Mouse (Mus musculus) telencephalon, adult 2 months (tissue): ENCODE measurements around the gene Scube1.
A peak's percentile ranks its signal among the peaks of the same experiment; 100 is the strongest.

ENCODE experiments used
- DNase-seq: peaks from one replicate; pipeline ENCODE4 v3.0.0-alpha.2; 2011; ENCODE audit warnings: low read depth, low spot score

The Scube1 gene

GRCm38 (mm10) chr15:83724886-83725269 is at the start of gene Scube1:
TSS of gene Scube1 (minus strand) at chr15:83725021.
- peak; percentile 32 for DNase-seq

GRCm38 (mm10) chr15:83772953-83773352 is 48.1 kb upstream of the Scube1 start:
- DNase-seq = no peak

- DNase-seq = no peak
These were observed 47.6 kb upstream of the Scube1 start for GRCm38 (mm10) chr15:83772460-83772859.

GRCm38 (mm10) chr15:83771346-83772053 is 46.7 kb upstream of the Scube1 start:
- no peak for DNase-seq

GRCm38 (mm10) chr15:83765388-83766029 is 40.7 kb upstream of the Scube1 start:
- no peak for DNase-seq

GRCm38 (mm10) chr15:83761512-83761911 is 36.7 kb upstream of the Scube1 start:
- DNase-seq = no peak

- no peak for DNase-seq
These were observed 35.9 kb upstream of the Scube1 start for GRCm38 (mm10) chr15:83760683-83761082.

- no peak for DNase-seq
These were observed 34.1 kb upstream of the Scube1 start for GRCm38 (mm10) chr15:83758958-83759357.

- no peak for DNase-seq
These were observed 31.9 kb upstream of the Scube1 start for GRCm38 (mm10) chr15:83756742-83757141.

- DNase-seq = no peak
These were observed 24.6 kb upstream of the Scube1 start for GRCm38 (mm10) chr15:83749436-83749835.

- DNase-seq = no peak
These were observed 24.2 kb upstream of the Scube1 start for GRCm38 (mm10) chr15:83748986-83749385.

- peak; percentile 93 for DNase-seq
These were observed 21.5 kb upstream of the Scube1 start for GRCm38 (mm10) chr15:83746311-83746710.

GRCm38 (mm10) chr15:83742018-83742417 is 17.2 kb upstream of the Scube1 start:
- DNase-seq = no peak

- DNase-seq = peak; percentile 54
These were observed 16.0 kb upstream of the Scube1 start for GRCm38 (mm10) chr15:83740676-83741422.

GRCm38 (mm10) chr15:83727626-83728025 is 2.8 kb upstream of the Scube1 start:
- DNase-seq = no peak

GRCm38 (mm10) chr15:83726741-83727140 is 1.9 kb upstream of the Scube1 start:
- no peak for DNase-seq

GRCm38 (mm10) chr15:83725556-83726200 is 857 bp upstream of the Scube1 start:
- no peak for DNase-seq

- no peak for DNase-seq
These were observed 498 bp downstream of the Scube1 start for GRCm38 (mm10) chr15:83724160-83724885.

GRCm38 (mm10) chr15:83715582-83716228 is 9.1 kb downstream of the Scube1 start:
- DNase-seq = no peak

GRCm38 (mm10) chr15:83712798-83713197 is 12.0 kb downstream of the Scube1 start:
- DNase-seq = no peak

- no peak for DNase-seq
These were observed 12.5 kb downstream of the Scube1 start for GRCm38 (mm10) chr15:83712361-83712760.
